In genomic region chr10:89578801-89579200, GRCm38 (mm10) we compare ENCODE assay signal across 21 mouse cellular contexts. TPM values are rescaled to one million over a fixed set of nuclear protein-coding genes. Genes with fewer than 3 reads are reported as not detected.
A peak's percentile ranks its signal among the peaks of the same experiment; 100 is the strongest.
DNase-seq lines count a peak whose midpoint lies in the region; TF ChIP-seq lines count a peak whose summit lies in the region.
"Had no signal": no experiment of that assay in that cellular context is flagged by ENCODE, and none has a peak within 500 bp of the region (broad histone marks: within the 10 kb centered on the region; RNA-seq: fewer than 3 reads in every experiment).

No protein-coding gene starts in this region.

- H3K79me2 ChIP-seq in C2C12 (ENCODE audit: control insufficient read depth, insufficient read depth) = no peaks in the 10 kb centered on the region

- no peak overlapping the region for H3K4me3 ChIP-seq in C2C12 (ENCODE audit: insufficient read depth, poor library complexity, severe bottlenecking)
- H3K4me3 ChIP-seq: embryonic facial prominence, embryonic 12.5 days; embryonic facial prominence, embryonic 15.5 days; heart, adult 2 months; heart, embryonic 10.5 days; hindbrain, embryonic 12.5 days; hindbrain, embryonic 15.5 days had no signal

- H3K27me3 ChIP-seq in C2C12 (ENCODE audit: control insufficient read depth, insufficient read depth, insufficient read length) = no peaks in the 10 kb centered on the region
- H3K27me3 ChIP-seq: embryonic facial prominence, embryonic 12.5 days; embryonic facial prominence, embryonic 15.5 days; hindbrain, embryonic 12.5 days; hindbrain, embryonic 15.5 days had no signal

- TF ChIP-seq CTCF in C2C12 (IDR thresholded peaks at IDR 0.05; ENCODE audit: control insufficient read depth, insufficient read depth, insufficient read length) = no peak

- H3K36me3 ChIP-seq in C2C12 (ENCODE audit: control insufficient read depth, insufficient read depth) = no peaks in the 10 kb centered on the region
- H3K36me3 ChIP-seq: embryonic facial prominence, embryonic 12.5 days; embryonic facial prominence, embryonic 15.5 days; heart, embryonic 10.5 days; hindbrain, embryonic 12.5 days; hindbrain, embryonic 15.5 days had no signal

- peak; percentile 10 for DNase-seq in T-cell, adult 2 months (ENCODE audit: low spot score)
- DNase-seq in thymus, postnatal 14 days = peak; percentile 52
- peak; percentile 34 for DNase-seq in thymus, postnatal 4 days
- DNase-seq in urinary bladder, postnatal 10 days (ENCODE audit: low spot score) = no peak
- DNase-seq in kidney, adult 18-20 months = no peak
- DNase-seq: adrenal gland, postnatal 10 days; adrenal gland, postnatal 36 days; cerebellum, adult 11 months; cerebellum, adult 2 months; cerebellum, adult 9-11 months; cerebellum, postnatal 25 days; gastrocnemius, postnatal 25 days; heart, adult 2 months had no signal

- H3K79me3 ChIP-seq in C2C12 (ENCODE audit: low read depth) = no peaks in the 10 kb centered on the region

- H3ac ChIP-seq in C2C12 (ENCODE audit: control insufficient read depth, insufficient read length, low read depth) = no peak overlapping the region

TF ChIP-seq in C2C12, 6 proteins besides CTCF, POLR2A, EP300 and RAD21:
- peak; percentile 77 for TF ChIP-seq MYOD1 (IDR thresholded peaks at IDR 0.05; ENCODE audit: control insufficient read depth, insufficient read length, low read depth)
- no peak for TF ChIP-seq CEBPB (IDR thresholded peaks at IDR 0.05; ENCODE audit: low read depth)
- TF ChIP-seq MYOG (IDR thresholded peaks at IDR 0.05; ENCODE audit: control insufficient read depth, extremely low read depth, insufficient read length) = no peak
- no peak for TF ChIP-seq USF1 (IDR thresholded peaks at IDR 0.05; ENCODE audit: low read depth)
- no peak for TF ChIP-seq MAX (IDR thresholded peaks at IDR 0.05)
- no peak for TF ChIP-seq FOSL1 (IDR thresholded peaks at IDR 0.05; ENCODE audit: insufficient read depth, low read length, poor library complexity, severe bottlenecking)
TF ChIP-seq in C2C12: peak in this region for 1.

RNA-seq across cellular contexts. Expression of gene Slc17a8, which starts 42.3 kb away (rescaled TPM):
- polyA plus RNA-seq in C2C12 (2012; fragmentation: generic; extraction: Trizol) = 0.01 TPM
- polyA plus RNA-seq: heart, adult 2 months; heart, postnatal 0 days had no signal

RNA-seq across cellular contexts. Expression of gene Nr1h4, which starts 45.4 kb away (rescaled TPM):
- 0.05 TPM for polyA plus RNA-seq in C2C12 (2012; fragmentation: generic; extraction: Trizol)
- polyA plus RNA-seq: embryonic facial prominence, embryonic 12.5 days; embryonic facial prominence, embryonic 15.5 days; forebrain, embryonic 11.5 days; hindbrain, embryonic 12.5 days; hindbrain, embryonic 15.5 days had no signal

Comparison
In these comparisons a context has a peak if more than half of its experiments do, and no peak if none do; other contexts are left out.
1. DNase-seq: peak in T-cell, adult 2 months (single experiment), thymus, postnatal 14 days (single experiment) and thymus, postnatal 4 days (single experiment); none in urinary bladder, postnatal 10 days (single experiment) and kidney, adult 18-20 months (single experiment).